Mouse (Mus musculus) ES-Bruce4 (cell line): ENCODE data around the gene Unc119b. TPM values are rescaled to one million over a fixed set of nuclear protein-coding genes. Genes with fewer than 3 reads are reported as not detected.
A peak's percentile ranks its signal among the peaks of the same experiment; 100 is the strongest.

Experiments used
- H3K27ac ChIP-seq: 2 replicates; pipeline ENCODE4 v1.5.1; 2012; ENCODE audit warnings: low read length, inconsistent platforms; ENCODE audit not compliant: insufficient read depth
- H3K27me3 ChIP-seq: 2 replicates; pipeline ENCODE4 v1.6.1; 2012; ENCODE audit warnings: mild to moderate bottlenecking, low read length, inconsistent platforms; ENCODE audit not compliant: control insufficient read depth, poor library complexity, insufficient read depth, severe bottlenecking
- H3K36me3 ChIP-seq: 2 replicates; pipeline ENCODE4 v1.6.1; 2012; ENCODE audit warnings: inconsistent platforms, mild to moderate bottlenecking, low read length, moderate library complexity; ENCODE audit not compliant: control insufficient read depth, poor library complexity, insufficient read depth, severe bottlenecking
- H3K4me1 ChIP-seq: one replicate; pipeline ENCODE4 v1.8.1; 2011; ENCODE audit warnings: low read length; ENCODE audit not compliant: control insufficient read depth, insufficient read depth
- H3K4me3 ChIP-seq: 2 replicates; pipeline ENCODE4 v1.5.1; 2011; ENCODE audit warnings: low read depth, mild to moderate bottlenecking, low read length
- H3K9ac ChIP-seq: 2 replicates; pipeline ENCODE4 v1.6.1; 2012; ENCODE audit warnings: low read depth, mild to moderate bottlenecking, inconsistent platforms; ENCODE audit not compliant: poor library complexity, severe bottlenecking
- H3K9me3 ChIP-seq: replicated peaks from 2 replicates; pipeline ENCODE4 v1.6.1; 2012; ENCODE audit warnings: mild to moderate bottlenecking, low read length, inconsistent platforms; ENCODE audit not compliant: control insufficient read depth, poor library complexity, insufficient read depth, severe bottlenecking
- CTCF ChIP-seq: IDR thresholded peaks from one replicate; pipeline ENCODE4 v1.8.1; 2011; ENCODE audit warnings: low read depth, low read length
- EP300 ChIP-seq: IDR thresholded peaks from 2 replicates; pipeline ENCODE4 v1.6.1; 2011; ENCODE audit warnings: low read depth, low read length; ENCODE audit not compliant: insufficient read depth
- POLR2A ChIP-seq: IDR thresholded peaks from one replicate; pipeline ENCODE4 v1.8.1; 2011; ENCODE audit warnings: low read length; ENCODE audit not compliant: insufficient read depth
- polyA plus RNA-seq: library from polyadenylated mRNA; stranded (reverse); fragments of >200 nt; gene quantifications from 2 replicates; pipeline ENCODE4 v1.2.4, GENCODE M21; 2011; ENCODE audit warnings: low read depth; ENCODE audit not compliant: missing spikeins, insufficient read depth, insufficient read length

Gene Unc119b
- polyA plus RNA-seq, 1 experiment, result 35.5 TPM

DNA sequence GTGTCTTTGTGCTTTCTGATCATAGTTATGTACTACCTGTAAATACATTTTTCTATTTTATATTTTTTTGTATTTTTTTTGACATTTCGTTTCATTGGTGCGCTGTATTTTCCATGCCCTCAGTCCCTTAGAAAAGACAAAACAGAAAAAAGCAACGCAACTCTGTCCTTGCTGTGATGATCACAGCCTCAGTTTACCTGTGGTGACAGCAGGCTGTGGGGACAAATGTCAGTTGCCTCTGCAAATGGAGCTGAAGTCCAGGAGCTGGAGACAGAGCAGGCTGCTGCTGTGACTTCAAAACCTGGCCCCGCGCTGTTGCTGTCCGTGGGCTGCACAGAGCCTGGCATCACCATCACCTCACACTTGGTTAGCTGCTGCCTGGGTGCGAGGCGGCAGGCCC, 36.6 kb downstream of the Unc119b start, which contains the start of gene Gm10401:
TSS of gene Gm10401 (minus strand) at position 101 of the 400 bp plus-strand sequence.
- Histone ChIP-seq H3K27me3 (no peaks in the 10 kb centered on the region), H3K4me3 (no peak within 1 kb of the TSS), H3K36me3 (peaks cover 19% of the 10 kb centered on the region), H3K4me1 (no peaks in the 10 kb centered on the region), H3K9ac (no peak within 1 kb of the TSS), H3K9me3 (no peaks in the 10 kb centered on the region), H3K27ac (no peak within 1 kb of the TSS)
- TF ChIP-seq EP300, result no peak
- no peak for TF ChIP-seq POLR2A
- no peak for TF ChIP-seq CTCF

DNA sequence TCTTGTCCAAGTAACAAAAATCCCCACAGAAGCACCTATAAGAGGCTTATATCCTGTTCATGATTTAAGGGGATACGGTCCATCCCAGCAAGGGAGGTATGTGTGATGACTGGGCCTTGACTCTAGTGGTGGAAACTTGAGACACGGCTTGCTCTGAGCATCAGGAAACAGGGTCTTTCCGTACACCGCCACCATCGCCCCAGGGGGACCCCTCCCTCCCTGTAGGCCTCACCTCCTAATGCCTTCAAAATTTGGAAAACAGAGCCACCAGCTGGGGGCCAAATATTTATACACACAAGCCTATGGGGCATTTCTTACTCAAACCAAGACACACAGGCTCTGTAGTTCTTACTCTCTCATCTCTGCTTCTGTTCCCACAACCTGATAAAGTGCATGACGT, 43.0 kb downstream of the Unc119b start:
- Histone ChIP-seq H3K4me3 (no peak overlapping the region), H3K27me3 (no peaks in the 10 kb centered on the region), H3K9me3 (no peaks in the 10 kb centered on the region), H3K9ac (no peak overlapping the region), H3K4me1 (no peaks in the 10 kb centered on the region), H3K27ac (peak overlapping the region; percentile 49; the same call in 1 of the 2 replicates), H3K36me3 (peaks cover 32% of the 10 kb centered on the region)
- TF ChIP-seq EP300 (0 out of 2 replicates have a peak, but pooled peaks have one; percentile 51), CTCF (no peak), POLR2A (no peak)

DNA sequence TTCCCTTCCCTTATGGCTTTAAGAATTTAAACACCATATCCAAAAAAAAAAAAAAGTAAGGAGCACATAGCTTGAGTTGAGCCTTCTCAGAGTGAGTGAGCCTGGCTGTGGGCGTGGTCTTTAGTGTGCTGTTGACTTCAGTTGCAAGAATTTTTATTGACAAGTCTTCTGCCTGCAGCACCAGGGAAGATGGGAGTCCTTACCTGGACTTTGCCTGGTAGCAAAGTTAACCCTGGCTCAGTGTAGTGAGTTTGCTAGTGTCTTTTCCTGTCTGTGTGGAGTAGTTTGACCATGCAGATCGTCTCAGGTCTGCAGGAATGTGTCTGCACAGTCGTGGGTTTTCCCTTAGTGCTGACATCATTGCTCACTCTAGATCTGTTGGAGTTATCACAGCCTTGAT, 43.8 kb downstream of the Unc119b start:
- no peak overlapping the region for H3K9ac ChIP-seq
- no peaks in the 10 kb centered on the region for H3K27me3 ChIP-seq
- peaks cover 30% of the 10 kb centered on the region for H3K36me3 ChIP-seq
- peak overlapping the region; percentile 53 for H3K27ac ChIP-seq
- H3K4me1 ChIP-seq, result no peaks in the 10 kb centered on the region
- TF ChIP-seq EP300 (no peak), POLR2A (no peak), CTCF (no peak)
- H3K4me3 ChIP-seq, result no peak overlapping the region
- no peaks in the 10 kb centered on the region for H3K9me3 ChIP-seq

DNA sequence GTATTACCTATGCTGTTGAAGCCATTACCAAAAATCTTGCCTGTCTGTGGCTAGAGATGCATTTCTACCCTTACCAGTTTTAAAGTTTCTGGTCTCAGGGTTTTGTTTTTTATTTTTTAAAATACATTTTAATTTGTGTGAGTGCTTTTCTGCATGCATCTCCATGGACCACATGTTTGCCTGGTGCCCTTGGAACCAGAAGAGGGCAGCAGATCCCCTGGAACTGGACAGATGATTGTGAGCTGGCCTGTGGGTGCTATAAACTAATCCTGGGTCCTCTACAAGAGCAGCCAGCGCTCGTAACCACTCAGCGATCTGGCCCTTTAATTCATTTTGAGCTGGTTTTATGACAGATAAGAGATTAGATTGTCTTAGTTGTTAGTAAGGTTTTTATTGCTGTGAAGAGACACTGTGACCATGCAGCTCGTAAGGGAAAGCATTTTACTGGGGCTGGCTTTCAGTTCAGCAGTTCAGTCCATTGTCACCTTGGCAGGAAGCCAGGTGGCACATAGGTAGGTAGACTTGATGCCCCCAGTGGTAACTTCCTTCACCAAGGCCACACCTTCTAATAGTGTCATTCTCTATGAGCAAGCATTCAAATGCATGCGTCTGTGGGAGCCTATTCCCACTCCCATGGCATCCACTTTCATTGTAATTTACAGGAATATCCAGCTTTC, 45.0 kb downstream of the Unc119b start:
- no peaks in the 10 kb centered on the region for H3K4me1 ChIP-seq
- H3K9me3 ChIP-seq, result no peaks in the 10 kb centered on the region
- no peak overlapping the region for H3K4me3 ChIP-seq
- no peak for TF ChIP-seq POLR2A
- TF ChIP-seq EP300, result no peak
- peak; percentile 43 for TF ChIP-seq CTCF
- H3K9ac ChIP-seq, result no peak overlapping the region
- peaks cover 19% of the 10 kb centered on the region for H3K36me3 ChIP-seq
- no peak overlapping the region for H3K27ac ChIP-seq
- H3K27me3 ChIP-seq, result no peaks in the 10 kb centered on the region

DNA sequence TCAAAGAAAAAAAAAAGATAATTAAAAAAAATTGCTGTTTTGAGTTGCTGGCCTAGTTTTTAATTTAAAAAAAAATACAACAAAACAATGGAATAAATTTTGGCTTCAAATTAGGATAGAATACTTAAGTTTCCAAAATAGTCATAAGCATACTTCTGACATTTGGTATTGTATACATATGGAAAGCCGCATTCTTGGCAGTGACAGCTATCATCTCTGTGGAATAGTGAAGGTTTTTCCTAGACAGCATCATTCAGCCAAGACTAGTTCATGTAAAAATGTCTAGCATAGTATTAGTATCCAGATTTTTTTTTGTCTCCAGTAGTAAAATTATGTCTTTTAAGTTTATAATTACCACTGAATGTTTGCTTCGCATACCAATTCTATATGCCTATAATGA, 49.1 kb downstream of the Unc119b start:
- Histone ChIP-seq H3K27ac (no peak overlapping the region), H3K9ac (no peak overlapping the region), H3K36me3 (peaks cover 28% of the 10 kb centered on the region), H3K27me3 (no peaks in the 10 kb centered on the region), H3K4me1 (no peaks in the 10 kb centered on the region), H3K9me3 (no peaks in the 10 kb centered on the region), H3K4me3 (no peak overlapping the region)
- TF ChIP-seq POLR2A, result no peak

DNA sequence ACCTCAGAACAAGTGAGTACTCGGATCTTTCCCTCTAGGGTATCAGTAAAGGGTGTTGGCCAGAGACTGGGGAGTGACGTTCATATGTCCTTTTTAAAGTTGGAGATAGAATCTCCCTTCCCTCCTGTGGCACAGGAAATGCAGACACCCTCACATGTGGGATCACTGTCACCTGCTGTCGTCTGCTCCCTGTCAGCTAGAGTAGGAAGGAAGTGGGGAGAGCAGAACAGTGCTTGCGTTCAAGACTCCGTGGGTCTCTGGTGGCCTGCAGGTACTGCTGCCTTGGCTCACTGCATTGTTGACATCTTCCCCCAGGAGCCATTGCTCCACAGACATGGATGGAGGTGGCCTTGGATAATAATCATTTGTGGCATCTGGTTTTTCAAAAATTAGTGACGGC, 51.3 kb downstream of the Unc119b start:
- Histone ChIP-seq H3K36me3 (peaks cover 17% of the 10 kb centered on the region), H3K4me3 (no peak overlapping the region)
- no peak for TF ChIP-seq EP300
- no peak for TF ChIP-seq CTCF
- TF ChIP-seq POLR2A, result no peak

More for the DNA sequence above, 51.3 kb downstream of the Unc119b start:
- H3K9ac ChIP-seq, result no peak overlapping the region
- no peaks in the 10 kb centered on the region for H3K4me1 ChIP-seq
- H3K27me3 ChIP-seq, result no peaks in the 10 kb centered on the region
- H3K27ac ChIP-seq, result no peak overlapping the region
- no peaks in the 10 kb centered on the region for H3K9me3 ChIP-seq
